Mouse (Mus musculus) heart, embryonic 12.5 days (tissue): Measurements from ENCODE around the gene Wnt9a. TPM values are rescaled to one million over a fixed set of nuclear protein-coding genes. Genes with fewer than 3 reads are reported as not detected.

Experiments
- ATAC-seq: fragments of 200-750 bp; cut with Nextera tagmentation; 2 replicates; pipeline ENCODE4 v1.8.0; 2017; ENCODE audit warnings: moderate TSS enrichment, moderate library complexity; ENCODE audit not compliant: insufficient number of reproducible peaks, low FRiP score
- H3K27ac ChIP-seq: fragments of 300-500 bp; sonication (generic); 2 replicates; pipeline ENCODE4 v1.5.1; 2016; ENCODE audit warnings: mild to moderate bottlenecking, moderate library complexity; ENCODE audit not compliant: poor library complexity, severe bottlenecking
- H3K27me3 ChIP-seq: fragments of 300-500 bp; sonication (generic); replicated peaks from 2 replicates; pipeline ENCODE4 v1.6.1; 2016; ENCODE audit warnings: mild to moderate bottlenecking, moderate library complexity
- H3K36me3 ChIP-seq: fragments of 300-500 bp; sonication (generic); 2 replicates; pipeline ENCODE4 v1.6.1; 2016; ENCODE audit warnings: mild to moderate bottlenecking, moderate library complexity
- H3K4me1 ChIP-seq: fragments of 300-500 bp; sonication (generic); replicated peaks from 2 replicates; pipeline ENCODE4 v1.6.1; 2016; ENCODE audit warnings: mild to moderate bottlenecking
- H3K4me2 ChIP-seq: fragments of 300-500 bp; sonication (generic); 2 replicates; pipeline ENCODE4 v1.6.1; 2016; ENCODE audit warnings: mild to moderate bottlenecking, moderate library complexity
- H3K4me3 ChIP-seq: fragments of 300-500 bp; sonication (generic); 2 replicates; pipeline ENCODE4 v1.5.1; 2016; ENCODE audit warnings: mild to moderate bottlenecking
- H3K9ac ChIP-seq: fragments of 300-500 bp; sonication (generic); 2 replicates; pipeline ENCODE4 v1.6.1; 2016; ENCODE audit warnings: mild to moderate bottlenecking, moderate library complexity
- H3K9me3 ChIP-seq: fragments of 300-500 bp; sonication (generic); replicated peaks from 2 replicates; pipeline ENCODE4 v1.6.1; 2016; ENCODE audit warnings: mild to moderate bottlenecking, moderate library complexity
- WGBS: fragments of 180-500 bp; shearing (Covaris S2); methylation state at CpG from one replicate; pipeline ENCODE4 v1.1.7; 2016; 5-methylcytosine and 5-hydroxymethylcytosine counted together
- polyA plus RNA-seq: library from polyadenylated mRNA; unstranded; fragments of >200 nt; fragmentation: Nextera tagmentation; extraction: Ambion mirVana; gene quantifications from 2 replicates; pipeline ENCODE4 v1.2.1, GENCODE M21; 2016

The Wnt9a gene
- polyA plus RNA-seq = 4.5 and 5.0 TPM in 2 replicates

DNA sequence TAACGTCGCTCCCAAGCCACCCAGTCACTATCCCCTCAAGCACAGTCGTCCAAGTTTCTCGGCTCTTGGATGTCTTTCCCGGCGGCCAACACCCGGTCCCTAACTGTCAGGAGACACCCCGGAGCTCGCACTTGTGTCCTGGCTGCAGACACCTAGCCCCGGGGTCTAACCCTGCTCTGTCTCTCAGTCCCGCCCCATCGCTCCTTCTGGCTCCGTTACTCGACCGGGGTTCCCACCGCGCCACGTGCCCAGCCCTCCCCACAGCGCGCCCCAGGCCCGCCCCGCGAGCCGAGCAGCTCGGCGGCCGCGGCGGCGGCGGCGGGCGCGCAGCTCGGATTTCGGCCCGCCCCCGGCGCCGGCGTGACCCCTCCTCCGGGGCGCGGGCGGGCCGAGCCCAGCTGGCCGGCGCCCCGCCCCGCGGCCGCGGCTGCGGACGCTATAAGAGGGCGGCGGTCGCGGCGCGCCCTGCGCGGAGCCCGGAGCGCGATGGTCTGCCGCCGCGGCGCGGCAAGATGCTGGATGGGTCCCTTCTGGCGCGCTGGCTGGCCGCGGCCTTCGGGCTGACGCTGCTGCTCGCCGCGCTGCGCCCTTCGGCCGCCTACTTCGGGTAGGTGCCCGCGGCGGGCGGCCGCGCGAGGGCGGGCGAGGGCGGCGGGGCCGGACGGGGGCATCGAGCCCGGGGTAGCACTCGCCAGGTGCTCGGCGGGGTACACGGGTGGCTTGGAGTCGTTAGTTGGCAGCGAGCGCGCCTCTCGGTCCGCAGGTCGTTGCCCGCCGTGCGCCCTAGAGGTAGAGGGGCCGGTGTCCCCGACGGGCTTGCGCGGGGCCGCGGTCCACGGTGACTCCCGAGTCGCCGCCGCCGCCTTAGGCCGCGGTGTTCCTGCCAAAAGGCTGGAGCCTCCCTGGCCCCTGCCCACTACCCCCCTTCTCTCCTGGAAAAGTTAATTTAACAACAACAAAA is at the start of gene Wnt9a:
Gene Wnt9a, plus strand, starts transcription at position 468 of the 961 bp plus-strand sequence.
- Histone ChIP-seq H3K4me2 (peak within 1 kb of the TSS; percentile 90), H3K9ac (peak within 1 kb of the TSS; percentile 76), H3K4me3 (peak within 1 kb of the TSS; percentile 61), H3K9me3 (no peaks in the 10 kb centered on the region), H3K4me1 (peaks cover 35% of the 10 kb centered on the region), H3K27ac (no peak within 1 kb of the TSS), H3K36me3 (no peaks in the 10 kb centered on the region), H3K27me3 (peaks cover 88% of the 10 kb centered on the region)
- 3% methylated on average over 126 of the region's 128 CpGs for WGBS
- ATAC-seq = peak; percentile 71

DNA sequence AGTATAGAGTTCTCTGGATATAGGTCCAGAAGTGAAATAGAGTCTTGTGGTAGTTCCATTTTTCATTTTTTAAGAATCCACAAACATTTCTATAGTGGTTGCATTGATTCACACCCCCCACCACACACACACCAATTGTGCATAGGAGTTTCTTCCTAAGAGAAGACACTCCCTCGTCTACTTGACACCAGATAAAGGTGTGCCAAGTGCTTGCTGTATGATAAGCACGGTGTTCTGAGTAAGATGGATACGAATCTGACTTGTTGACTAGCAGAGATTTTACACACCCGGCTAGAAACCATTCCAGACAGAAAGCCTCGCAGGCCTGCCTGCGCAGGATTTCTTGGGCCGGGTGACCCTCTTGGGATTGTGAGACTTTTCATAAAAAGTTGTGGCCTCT is 47.1 kb upstream of the Wnt9a start:
- H3K9me3 ChIP-seq = no peaks in the 10 kb centered on the region
- no peaks in the 10 kb centered on the region for H3K36me3 ChIP-seq
- H3K27ac ChIP-seq = no peak overlapping the region
- no peaks in the 10 kb centered on the region for H3K4me1 ChIP-seq
- WGBS = 55% methylated on average over 7 of the region's 7 CpGs
- ATAC-seq = no peak
- H3K9ac ChIP-seq = no peak overlapping the region
- H3K27me3 ChIP-seq = peaks cover 58% of the 10 kb centered on the region
- no peak overlapping the region for H3K4me2 ChIP-seq
- no peak overlapping the region for H3K4me3 ChIP-seq

DNA sequence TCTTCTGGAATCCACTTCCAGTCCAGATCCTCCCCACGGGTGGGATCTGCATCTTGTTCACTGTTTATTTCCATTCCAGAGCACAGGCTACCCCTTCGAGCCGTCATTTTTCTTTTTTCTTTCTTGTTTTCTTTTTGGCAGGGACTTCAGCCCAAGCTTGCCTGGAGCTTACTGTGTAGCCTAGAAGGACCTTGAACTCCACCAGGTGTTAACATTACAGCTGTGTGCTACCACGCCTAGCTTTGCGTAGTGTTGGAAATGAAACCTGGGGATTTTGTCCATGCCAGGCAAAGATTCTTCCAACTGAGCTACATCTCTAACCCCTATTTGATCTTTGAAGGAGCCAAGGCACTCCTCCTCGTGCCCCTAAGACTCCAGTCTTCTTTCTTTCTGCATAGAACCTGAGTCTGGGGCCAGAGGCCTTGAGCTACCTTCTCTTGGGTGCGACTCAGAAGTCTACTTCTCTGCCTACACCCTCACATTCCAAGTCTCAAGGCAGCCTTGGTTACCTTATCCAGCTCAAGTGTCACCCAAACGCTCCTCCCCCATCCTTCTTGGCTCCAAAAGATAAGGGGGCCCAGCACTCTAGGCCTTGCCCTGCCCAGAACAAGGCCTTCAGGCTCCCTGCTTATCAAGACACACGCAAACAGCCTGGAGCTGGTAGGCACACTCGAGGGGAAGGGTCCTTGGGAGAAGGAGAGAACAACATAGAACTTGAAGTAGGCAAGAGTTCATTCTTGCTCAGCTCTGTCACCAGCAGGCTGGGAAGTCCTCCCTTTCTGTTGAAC is 45.8 kb upstream of the Wnt9a start:
- no peaks in the 10 kb centered on the region for H3K9me3 ChIP-seq
- H3K4me1 ChIP-seq = no peaks in the 10 kb centered on the region
- H3K27me3 ChIP-seq = peaks cover 60% of the 10 kb centered on the region
- H3K9ac ChIP-seq = no peak overlapping the region
- ATAC-seq = peak; percentile 74
- WGBS = 51% methylated on average over 10 of the region's 10 CpGs
- H3K27ac ChIP-seq = no peak overlapping the region
- no peak overlapping the region for H3K4me2 ChIP-seq
- H3K36me3 ChIP-seq = no peaks in the 10 kb centered on the region
- no peak overlapping the region for H3K4me3 ChIP-seq

DNA sequence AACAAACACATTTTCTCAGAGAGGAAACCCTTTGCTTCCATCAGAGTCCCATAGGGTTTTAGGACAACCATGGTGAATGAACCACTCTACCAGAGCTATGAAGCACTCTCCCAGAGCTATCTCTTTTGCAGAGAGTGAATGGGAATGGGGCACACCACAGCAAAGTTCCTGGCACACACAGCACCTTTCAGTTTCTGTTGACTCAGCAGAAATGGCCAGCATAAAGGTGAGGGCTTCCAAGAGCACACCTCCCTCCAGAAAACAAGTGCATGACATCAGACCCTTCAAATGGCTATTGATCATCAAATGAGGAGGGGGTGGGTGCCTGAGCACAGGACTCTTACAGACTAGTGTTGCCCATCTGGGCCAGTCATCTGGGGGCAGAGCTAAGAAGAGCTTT is 44.4 kb upstream of the Wnt9a start:
- no peaks in the 10 kb centered on the region for H3K36me3 ChIP-seq
- peaks cover 68% of the 10 kb centered on the region for H3K27me3 ChIP-seq
- H3K9me3 ChIP-seq = no peaks in the 10 kb centered on the region
- no peaks in the 10 kb centered on the region for H3K4me1 ChIP-seq
- no peak overlapping the region for H3K4me2 ChIP-seq
- no peak overlapping the region for H3K4me3 ChIP-seq
- H3K9ac ChIP-seq = no peak overlapping the region
- no peak for ATAC-seq
- H3K27ac ChIP-seq = no peak overlapping the region

DNA sequence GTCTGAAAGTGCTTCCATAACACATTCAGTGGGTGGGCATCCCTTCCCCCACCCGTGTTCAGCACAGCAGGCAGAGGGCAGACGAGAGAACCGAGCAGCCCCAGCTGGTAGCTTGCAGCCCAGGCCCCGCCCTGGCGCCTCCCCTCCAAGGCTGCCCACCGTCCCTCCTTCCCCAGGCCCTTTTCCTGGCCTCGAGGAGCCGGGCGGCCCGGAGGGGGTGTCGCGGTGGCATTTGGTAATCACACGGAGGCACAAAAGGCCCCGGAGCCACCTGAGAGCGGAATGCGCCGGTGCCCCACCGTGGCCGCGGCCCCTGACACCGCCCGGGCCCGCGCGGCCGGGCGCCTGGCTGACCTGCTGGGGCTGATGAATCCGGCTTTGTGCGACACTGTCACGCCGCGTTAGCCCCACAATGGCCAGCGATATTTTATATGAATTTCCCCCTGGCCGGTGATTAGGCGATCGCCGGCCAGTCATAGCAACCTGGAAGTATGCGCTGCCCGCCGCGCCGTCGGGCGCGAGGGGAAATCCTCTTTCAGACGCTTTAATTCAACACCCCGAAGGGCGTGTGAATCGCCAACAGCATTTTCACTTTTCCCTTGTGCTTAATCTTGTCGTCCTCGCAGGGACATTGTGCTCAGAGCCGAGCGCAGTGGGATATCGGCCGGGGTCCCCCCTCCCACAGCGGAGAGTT is 42.7 kb upstream of the Wnt9a start:
- H3K4me3 ChIP-seq = peak overlapping the region; percentile 57
- no peaks in the 10 kb centered on the region for H3K36me3 ChIP-seq
- no peaks in the 10 kb centered on the region for H3K4me1 ChIP-seq
- ATAC-seq = peak; percentile 70; the same call in 1 of the 2 replicates
- peak overlapping the region; percentile 94 for H3K4me2 ChIP-seq
- peak overlapping the region; percentile 68 for H3K9ac ChIP-seq
- no peak overlapping the region for H3K27ac ChIP-seq
- H3K27me3 ChIP-seq = peaks cover 69% of the 10 kb centered on the region
- under 1% methylated on average over 56 of the region's 56 CpGs for WGBS
- peaks cover 4% of the 10 kb centered on the region; the same call in 1 of the 2 replicates for H3K9me3 ChIP-seq

DNA sequence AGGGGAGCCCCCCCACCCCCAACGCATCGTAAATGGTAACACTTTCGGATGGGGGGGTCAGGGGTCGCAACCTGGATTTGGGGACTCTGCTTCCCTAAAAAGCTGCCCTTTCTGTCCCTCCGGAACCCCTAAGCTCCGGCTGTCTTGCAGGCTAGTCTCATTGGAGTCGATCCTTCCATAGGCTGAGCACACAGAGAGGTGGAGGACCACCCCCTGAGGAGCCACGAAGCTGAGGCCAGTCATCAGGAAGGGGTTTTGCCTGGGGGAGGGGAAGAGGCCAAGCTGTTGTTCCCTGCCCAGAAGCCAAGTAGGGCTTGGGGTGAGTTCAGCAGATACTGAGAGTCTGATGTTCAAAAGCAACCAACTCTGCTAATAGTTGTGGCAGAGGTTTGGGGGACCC is 42.1 kb upstream of the Wnt9a start:
- Histone ChIP-seq H3K27me3 (peaks cover 68% of the 10 kb centered on the region), H3K9ac (peak overlapping the region; percentile 68)
- no peak for ATAC-seq

DNA sequence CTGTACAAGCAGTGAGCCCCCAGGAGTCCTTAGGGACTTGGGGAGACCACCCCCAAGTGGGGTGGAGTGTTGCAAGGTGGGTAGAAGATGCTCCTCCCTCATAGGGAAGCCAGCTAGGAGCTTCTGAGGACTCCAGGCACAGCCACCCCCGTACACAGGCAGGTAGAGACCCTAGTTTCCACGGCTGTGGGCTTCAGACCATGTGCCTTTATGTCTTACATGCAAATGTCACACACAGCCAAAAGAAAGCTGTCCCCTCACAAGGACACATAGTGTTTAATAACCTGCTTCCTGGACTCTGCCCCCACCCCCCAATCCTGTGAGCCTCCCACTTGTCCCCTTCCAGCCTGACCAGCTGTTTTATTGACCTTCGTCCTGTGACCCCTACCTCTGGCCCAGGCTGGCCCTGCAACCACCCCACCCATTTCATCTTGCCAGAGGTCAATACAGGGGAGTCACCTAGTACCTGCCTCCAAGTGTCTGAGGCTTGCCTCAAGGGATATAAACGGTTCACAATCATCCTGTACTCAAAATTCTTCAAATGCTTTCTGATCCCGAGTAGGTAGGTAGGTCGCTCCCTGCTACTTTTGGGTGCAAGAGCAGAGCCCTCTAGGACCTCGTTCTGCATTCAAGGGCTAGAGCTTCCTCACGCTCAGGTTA is 41.4 kb upstream of the Wnt9a start:
- H3K27ac ChIP-seq = no peak overlapping the region
- no peaks in the 10 kb centered on the region for H3K4me1 ChIP-seq
- WGBS = 59% methylated on average over 8 of the region's 8 CpGs
- peaks cover 4% of the 10 kb centered on the region; the same call in 1 of the 2 replicates for H3K9me3 ChIP-seq
- H3K27me3 ChIP-seq = peaks cover 62% of the 10 kb centered on the region
- H3K36me3 ChIP-seq = no peaks in the 10 kb centered on the region
- H3K4me3 ChIP-seq = no peak overlapping the region
- H3K9ac ChIP-seq = no peak overlapping the region
- no peak for ATAC-seq
- no peak overlapping the region for H3K4me2 ChIP-seq

More for the DNA sequence above, 42.1 kb upstream of the Wnt9a start:
- no peaks in the 10 kb centered on the region for H3K36me3 ChIP-seq
- H3K4me2 ChIP-seq = peak overlapping the region; percentile 94
- H3K27ac ChIP-seq = no peak overlapping the region
- H3K4me1 ChIP-seq = no peaks in the 10 kb centered on the region
- peaks cover 4% of the 10 kb centered on the region; the same call in 1 of the 2 replicates for H3K9me3 ChIP-seq
- H3K4me3 ChIP-seq = peak overlapping the region; percentile 57
- 6% methylated on average over 8 of the region's 8 CpGs for WGBS

DNA sequence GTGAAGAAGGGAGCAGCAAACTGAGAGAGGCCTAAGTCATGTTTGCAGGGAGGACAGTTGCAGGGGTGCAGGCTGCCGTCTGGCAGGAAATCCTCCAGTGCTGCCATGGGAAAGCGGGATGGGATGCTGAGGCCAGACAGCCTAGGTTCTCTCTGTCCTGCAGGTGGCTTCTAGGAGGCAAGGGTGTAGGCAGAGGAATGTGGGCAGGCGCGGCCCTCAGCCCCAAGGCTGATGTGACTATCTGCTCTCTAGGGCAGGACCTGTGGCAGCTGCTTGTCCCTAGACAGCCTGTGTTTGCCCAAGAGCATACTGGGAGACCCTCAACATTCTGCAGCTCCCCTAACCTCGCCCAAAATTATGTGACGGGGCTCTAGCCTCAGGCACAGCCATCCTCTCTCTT is 40.0 kb upstream of the Wnt9a start:
- 23% methylated on average over 6 of the region's 6 CpGs for WGBS
- no peak overlapping the region for H3K4me3 ChIP-seq
- no peak for ATAC-seq

DNA sequence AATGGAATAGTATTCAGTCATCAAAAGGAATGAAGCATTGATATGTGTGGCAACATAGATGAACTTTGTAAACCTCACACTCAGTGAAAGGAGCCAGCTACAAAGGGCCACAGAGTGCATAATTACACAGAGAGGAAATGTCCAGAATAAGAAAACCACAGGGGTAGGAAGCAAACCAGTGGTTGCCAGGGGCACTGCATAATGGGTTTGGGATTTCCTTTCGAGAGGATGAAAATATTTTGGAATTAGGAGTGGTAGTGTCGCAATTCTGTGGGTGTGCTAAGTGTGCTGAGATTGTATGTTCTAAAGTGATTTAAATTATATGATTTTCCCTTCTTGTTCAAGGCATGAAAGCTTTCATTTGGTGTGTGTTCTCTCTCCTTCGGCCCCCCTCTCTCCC is 32.5 kb upstream of the Wnt9a start:
- 59% methylated on average over 3 of the region's 3 CpGs for WGBS
- no peaks in the 10 kb centered on the region for H3K9me3 ChIP-seq
- no peaks in the 10 kb centered on the region for H3K4me1 ChIP-seq
- H3K4me2 ChIP-seq = no peak overlapping the region
- no peak overlapping the region for H3K27ac ChIP-seq
- no peak for ATAC-seq
- no peaks in the 10 kb centered on the region for H3K36me3 ChIP-seq
- peaks cover 59% of the 10 kb centered on the region for H3K27me3 ChIP-seq
- no peak overlapping the region for H3K4me3 ChIP-seq
- H3K9ac ChIP-seq = no peak overlapping the region

More for the DNA sequence above, 40.0 kb upstream of the Wnt9a start:
- H3K27me3 ChIP-seq = peaks cover 59% of the 10 kb centered on the region
- no peaks in the 10 kb centered on the region for H3K4me1 ChIP-seq
- no peaks in the 10 kb centered on the region for H3K36me3 ChIP-seq
- no peak overlapping the region for H3K4me2 ChIP-seq
- H3K27ac ChIP-seq = no peak overlapping the region
- no peak overlapping the region for H3K9ac ChIP-seq
- peaks cover 4% of the 10 kb centered on the region; the same call in 1 of the 2 replicates for H3K9me3 ChIP-seq

DNA sequence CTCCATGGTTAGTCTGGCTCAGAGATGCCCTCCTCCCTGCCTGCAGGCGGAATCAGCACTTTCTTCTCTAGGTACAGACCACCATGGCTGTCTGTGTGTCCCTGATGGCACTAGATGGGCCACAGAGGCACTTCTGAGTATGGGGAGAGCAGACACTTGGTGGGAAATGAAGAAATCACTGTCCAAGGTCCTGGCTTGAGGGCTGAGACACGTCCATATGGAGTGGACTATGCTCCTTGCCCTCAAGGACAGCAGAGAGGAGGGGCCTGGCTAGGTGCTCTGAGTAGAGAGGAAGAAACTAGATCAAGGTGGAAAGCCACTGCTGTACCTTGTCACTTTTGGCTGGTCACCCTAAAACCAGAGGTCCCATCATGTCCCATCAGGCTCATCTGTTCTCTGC is 29.9 kb upstream of the Wnt9a start:
- no peaks in the 10 kb centered on the region for H3K36me3 ChIP-seq
- no peak overlapping the region for H3K4me3 ChIP-seq
- H3K9ac ChIP-seq = no peak overlapping the region
- no peak for ATAC-seq
- no peaks in the 10 kb centered on the region for H3K4me1 ChIP-seq
- 21% methylated on average over 2 of the region's 2 CpGs for WGBS
- no peak overlapping the region for H3K4me2 ChIP-seq
- peaks cover 86% of the 10 kb centered on the region for H3K27me3 ChIP-seq
- no peak overlapping the region for H3K27ac ChIP-seq
- H3K9me3 ChIP-seq = no peaks in the 10 kb centered on the region
